Mouse (Mus musculus) embryonic fibroblast, embryonic 13.5 days (primary cell): ENCODE results near the gene Zbtb32. TPM values are rescaled to one million over a fixed set of nuclear protein-coding genes. Genes with fewer than 3 reads are reported as not detected.

ENCODE experiments used
- H3K27ac ChIP-seq: 2 replicates; pipeline ENCODE4 v1.5.1; 2012; ENCODE audit warnings: low read length, control low read depth, inconsistent platforms; ENCODE audit not compliant: insufficient read depth
- H3K4me1 ChIP-seq: 2 replicates; pipeline ENCODE4 v1.6.1; 2011; ENCODE audit warnings: low read length; ENCODE audit not compliant: control insufficient read depth, insufficient read depth
- H3K4me3 ChIP-seq: 2 replicates; pipeline ENCODE4 v1.5.1; 2011; ENCODE audit warnings: mild to moderate bottlenecking, control low read depth, low read length; ENCODE audit not compliant: insufficient read depth
- CTCF ChIP-seq: IDR thresholded peaks from 2 replicates; pipeline ENCODE4 v1.5.1; 2011; ENCODE audit warnings: mild to moderate bottlenecking, control low read depth, low read length, moderate library complexity, borderline replicate concordance; ENCODE audit not compliant: insufficient read depth
- POLR2A ChIP-seq: IDR thresholded peaks from 2 replicates; pipeline ENCODE4 v1.6.1; 2011; ENCODE audit warnings: low read depth, mild to moderate bottlenecking, control low read depth, low read length, moderate library complexity
- polyA plus RNA-seq: library from polyadenylated mRNA; stranded (reverse); fragments of >200 nt; gene quantifications from 2 replicates; pipeline ENCODE4 v1.2.4, GENCODE M21; 2011; ENCODE audit warnings: low read depth; ENCODE audit not compliant: missing spikeins, insufficient read length

Gene Zbtb32
- polyA plus RNA-seq, 1 experiment = not detected

GRCm38 (mm10) chr7:30559443-30559954 is 39.2 kb downstream of the Zbtb32 start, which contains the start of gene Lin37:
TSS of gene Lin37 (minus strand) at chr7:30559838.
- H3K4me3 ChIP-seq = peak within 1 kb of the TSS; percentile 68
- H3K4me1 ChIP-seq = peaks cover 5% of the 10 kb centered on the region; the same call in 1 of the 2 replicates
- H3K27ac ChIP-seq = peak within 1 kb of the TSS; percentile 17; the same call in 1 of the 2 replicates
- TF ChIP-seq POLR2A (peak; percentile 77), CTCF (no peak)

- peak overlapping the region; percentile 68 for H3K4me3 ChIP-seq
- TF ChIP-seq POLR2A (no peak; the same call in 1 of the 2 replicates), CTCF (no peak)
- H3K4me1 ChIP-seq = peaks cover 3% of the 10 kb centered on the region; the same call in 1 of the 2 replicates
- H3K27ac ChIP-seq = 0 out of 2 replicates have a peak overlapping the region, but pooled peaks have one; percentile 17
Observed at GRCm38 (mm10) chr7:30558656-30559442, 39.9 kb downstream of the Zbtb32 start.

GRCm38 (mm10) chr7:30557901-30558514 is 40.7 kb downstream of the Zbtb32 start:
- peak overlapping the region; percentile 68 for H3K4me3 ChIP-seq
- TF ChIP-seq POLR2A = no peak
- no peak overlapping the region for H3K27ac ChIP-seq
- peaks cover 3% of the 10 kb centered on the region; the same call in 1 of the 2 replicates for H3K4me1 ChIP-seq

- peak; percentile 18; the same call in 1 of the 2 replicates for TF ChIP-seq CTCF
- TF ChIP-seq POLR2A = no peak
- Histone ChIP-seq H3K27ac (no peak overlapping the region), H3K4me3 (no peak overlapping the region), H3K4me1 (peaks cover 3% of the 10 kb centered on the region; the same call in 1 of the 2 replicates)
Observed at GRCm38 (mm10) chr7:30556894-30557536, 41.7 kb downstream of the Zbtb32 start.

GRCm38 (mm10) chr7:30553810-30554584 is 44.7 kb downstream of the Zbtb32 start:
- no peak overlapping the region for H3K4me3 ChIP-seq
- peaks cover 3% of the 10 kb centered on the region; the same call in 1 of the 2 replicates for H3K4me1 ChIP-seq
- H3K27ac ChIP-seq = no peak overlapping the region
- 0 out of 2 replicates have a peak, but pooled peaks have one; percentile 18 for TF ChIP-seq POLR2A
- TF ChIP-seq CTCF = no peak

GRCm38 (mm10) chr7:30553021-30553589 is 45.6 kb downstream of the Zbtb32 start:
- Histone ChIP-seq H3K4me1 (peaks cover 3% of the 10 kb centered on the region; the same call in 1 of the 2 replicates), H3K4me3 (peak overlapping the region; percentile 48), H3K27ac (peak overlapping the region; percentile 96)
- TF ChIP-seq CTCF (no peak), POLR2A (peak; percentile 95)

GRCm38 (mm10) chr7:30552102-30553020 is 46.3 kb downstream of the Zbtb32 start, which contains the start of the genes Hspb6 and Proser3:
TSS of gene Hspb6 (plus strand) at chr7:30552178.
TSS of gene Proser3 (minus strand) at chr7:30552299.
- no peak for TF ChIP-seq CTCF
- peak; percentile 96 for TF ChIP-seq POLR2A
- peak within 1 kb of the TSS; percentile 88 for H3K4me3 ChIP-seq
- peak within 1 kb of the TSS; percentile 96 for H3K27ac ChIP-seq
- no peaks in the 10 kb centered on the region for H3K4me1 ChIP-seq
